14 mouse cellular contexts compared by ENCODE assay signal in the genomic region with DNA sequence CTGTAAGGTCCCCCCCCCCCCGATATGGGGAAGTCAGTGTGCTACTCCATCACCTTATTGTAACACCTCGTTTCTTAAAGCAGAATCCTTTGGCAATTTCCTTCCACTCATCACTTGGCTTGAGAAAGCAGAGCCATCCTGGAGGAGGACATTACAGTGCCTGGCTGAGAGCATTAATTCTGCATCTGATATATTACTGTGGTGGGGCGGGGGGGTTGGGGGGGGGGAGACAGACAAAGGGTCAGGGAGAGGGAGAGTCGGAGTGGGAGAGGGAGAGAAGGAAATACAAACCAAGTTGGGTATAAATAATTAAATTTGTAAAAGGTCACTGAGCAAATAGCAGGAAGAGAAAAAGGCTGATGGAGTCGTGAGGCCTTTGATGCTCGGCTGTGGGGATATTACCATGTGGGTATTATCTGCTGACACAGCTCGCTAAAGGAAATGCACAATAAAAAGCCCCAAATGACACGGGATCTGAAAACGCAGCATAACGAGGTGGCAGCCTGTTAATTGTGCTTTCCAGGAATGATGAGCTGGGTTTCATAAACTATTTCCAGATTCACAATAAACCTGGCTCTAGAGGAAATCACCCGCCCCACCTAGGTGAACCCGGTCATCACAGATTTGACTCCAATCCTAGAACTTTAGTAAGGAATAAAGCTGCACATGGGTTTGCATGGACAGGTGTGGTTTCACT.
DNase-seq lines count a peak whose midpoint lies in the region; ATAC-seq and TF ChIP-seq lines count a peak whose summit lies in the region.
"Had no signal": no experiment of that assay in that cellular context is flagged by ENCODE, and none has a peak within 500 bp of the region (broad histone marks: within the 10 kb centered on the region; RNA-seq: fewer than 3 reads in every experiment).

No protein-coding gene starts in this region.

- peaks cover 13% of the 10 kb centered on the region for H3K4me1 ChIP-seq in forebrain, embryonic 12.5 days
- H3K4me1 ChIP-seq in forebrain, embryonic 16.5 days (replicated peaks; ENCODE audit: control insufficient read depth, insufficient read depth, low read length) = no peaks in the 10 kb centered on the region
- H3K4me1 ChIP-seq in lung, embryonic 14.5 days (ENCODE audit: insufficient read depth) = no peaks in the 10 kb centered on the region

- no peak for TF ChIP-seq CTCF in lung, embryonic 14.5 days (IDR thresholded peaks at IDR 0.05; ENCODE audit: low read depth)

- H3K9ac ChIP-seq in forebrain, embryonic 12.5 days = no peak overlapping the region
- no peak overlapping the region for H3K9ac ChIP-seq in forebrain, embryonic 16.5 days (replicated peaks; ENCODE audit: low read depth, low read length)
- H3K9ac ChIP-seq in lung, embryonic 14.5 days = no peak overlapping the region

- no peak overlapping the region for H3K4me3 ChIP-seq in forebrain, embryonic 12.5 days (replicated peaks)
- no peak overlapping the region for H3K4me3 ChIP-seq in forebrain, embryonic 16.5 days (replicated peaks; ENCODE audit: low read length)
- no peak overlapping the region for H3K4me3 ChIP-seq in lung, embryonic 14.5 days (ENCODE audit: low read depth, low read length)

- H3K9me3 ChIP-seq in forebrain, embryonic 12.5 days = no peaks in the 10 kb centered on the region
- no peaks in the 10 kb centered on the region for H3K9me3 ChIP-seq in forebrain, embryonic 16.5 days (ENCODE audit: control insufficient read depth, low read length)
- H3K9me3 ChIP-seq in lung, embryonic 14.5 days (ENCODE audit: low read depth, low read length) = no peaks in the 10 kb centered on the region

- H3K36me3 ChIP-seq in forebrain, embryonic 12.5 days (replicated peaks) = no peaks in the 10 kb centered on the region
- H3K36me3 ChIP-seq in forebrain, embryonic 16.5 days (ENCODE audit: control insufficient read depth, insufficient read depth) = no peaks in the 10 kb centered on the region
- no peaks in the 10 kb centered on the region for H3K36me3 ChIP-seq in lung, embryonic 14.5 days (ENCODE audit: insufficient read depth)

- no peak overlapping the region for H3K27ac ChIP-seq in forebrain, embryonic 12.5 days
- no peak overlapping the region for H3K27ac ChIP-seq in forebrain, embryonic 16.5 days (ENCODE audit: low read length)
- H3K27ac ChIP-seq in lung, embryonic 14.5 days (ENCODE audit: low read depth) = no peak overlapping the region

- WGBS in forebrain, embryonic 12.5 days = 38% methylated on average over 12 of the region's 12 CpGs
- WGBS in forebrain, embryonic 16.5 days = 32% methylated on average over 12 of the region's 12 CpGs
- WGBS in lung, embryonic 14.5 days = 29% methylated on average over 12 of the region's 12 CpGs

- ATAC-seq in forebrain, embryonic 12.5 days (ENCODE audit: low FRiP score) = 0 out of 2 replicates have a peak, but pooled peaks have one; percentile 51
- no peak for ATAC-seq in forebrain, embryonic 16.5 days
- no peak for ATAC-seq in lung, embryonic 14.5 days (ENCODE audit: insufficient read depth)
- ATAC-seq: activated CD4-positive, CD25-positive, alpha-beta regulatory T cell, adult 4 months had no signal

- DNase-seq in lung, embryonic 14.5 days = peak; percentile 46
- DNase-seq in lung, postnatal 36 days = no peak
- peak; percentile 21 for DNase-seq in mesoderm, embryonic 11.5 days (ENCODE audit: low read depth, low spot score)
- peak; percentile 61 for DNase-seq in retina, embryonic 14.5 days (ENCODE audit: low spot score)
- no peak for DNase-seq in thymus, postnatal 25 days
- no peak for DNase-seq in natural killer cell, adult 2 months (ENCODE audit: low spot score in 2 of 2)
- DNase-seq: cerebellum, adult 11-12 months; cerebellum, postnatal 36 days; kidney, postnatal 10 days; lung, adult 2 months; thymus, postnatal 36 days had no signal

- H3K27me3 ChIP-seq in forebrain, embryonic 12.5 days = 0 out of 2 replicates have a peak, but pooled peaks cover 3% of the 10 kb centered on the region
- H3K27me3 ChIP-seq in forebrain, embryonic 16.5 days (replicated peaks; ENCODE audit: control insufficient read depth, insufficient read depth, low read length) = no peaks in the 10 kb centered on the region
- H3K27me3 ChIP-seq in lung, embryonic 14.5 days (ENCODE audit: insufficient read depth, low read length) = no peaks in the 10 kb centered on the region

- H3K4me2 ChIP-seq in forebrain, embryonic 12.5 days = no peak overlapping the region
- no peak overlapping the region for H3K4me2 ChIP-seq in forebrain, embryonic 16.5 days (ENCODE audit: low read length)
- no peak overlapping the region for H3K4me2 ChIP-seq in lung, embryonic 14.5 days

Comparison
In these comparisons a context has a peak if more than half of its experiments do, and no peak if none do; other contexts are left out.
1. DNase-seq: peak in lung, embryonic 14.5 days (single experiment), mesoderm, embryonic 11.5 days (single experiment) and retina, embryonic 14.5 days (single experiment); none in lung, postnatal 36 days (single experiment), thymus, postnatal 25 days (single experiment) and natural killer cell, adult 2 months (0 of 2).